Mouse (Mus musculus): Measurements from ENCODE around the gene Paox.

DNA sequence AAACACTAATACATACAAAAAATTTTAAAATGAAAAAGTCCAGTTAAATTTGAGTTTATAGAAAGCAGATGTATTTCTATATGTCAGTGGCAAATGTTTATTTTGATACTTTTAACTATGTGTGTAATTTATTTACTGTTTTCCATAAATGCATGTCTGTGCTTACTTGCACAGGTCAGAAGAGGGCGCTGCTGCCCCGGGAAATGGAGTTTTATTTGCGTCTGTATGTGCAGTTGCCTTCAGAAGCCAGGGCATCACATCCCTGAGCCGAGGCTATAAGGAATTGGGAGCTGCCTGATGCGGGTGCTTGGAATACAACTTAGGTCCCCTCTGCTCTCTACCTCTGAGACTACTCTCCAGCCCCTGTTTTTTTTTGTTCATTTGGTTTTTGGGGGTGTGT lies 36.9 kb upstream of the Paox start:
- TF ChIP-seq CTCF (IDR thresholded peaks at IDR 0.05; ENCODE audit: low read depth, low read length): peak; percentile 80
- TF ChIP-seq POLR2A (IDR thresholded peaks at IDR 0.05; ENCODE audit: extremely low read depth, insufficient read depth, low read length): no peak
